Mouse (Mus musculus) erythroid progenitor cell, adult 5-6 weeks (primary cell): ENCODE data around the gene Bclaf1. TPM values are rescaled to one million over a fixed set of nuclear protein-coding genes. Genes with fewer than 3 reads are reported as not detected.

Experiments used
- ATAC-seq: replicated peaks from 2 replicates; pipeline ENCODE4 v1.8.0; 2016; ENCODE audit warnings: moderate number of reproducible peaks, mild to moderate bottlenecking, moderate TSS enrichment, inconsistent platforms; ENCODE audit not compliant: poor library complexity, low FRiP score, severe bottlenecking
- total RNA-seq, 2 experiments: library from RNA; stranded (forward) in 1 of 2; stranded (reverse) in 1 of 2; fragments of 150-400 nt in 1 of 2; fragments of 186-747, 209-891 nt in 1 of 2; gene quantifications; 2 replicates each; pipeline versions ENCODE4 v1.2.3 to v1.2.4; 2015 to 2017; ENCODE audit warnings: low replicate concordance in 2 of 2

Gene Bclaf1
- total RNA-seq, 2 experiments from 2014 or later: 223 to 379 TPM

DNA sequence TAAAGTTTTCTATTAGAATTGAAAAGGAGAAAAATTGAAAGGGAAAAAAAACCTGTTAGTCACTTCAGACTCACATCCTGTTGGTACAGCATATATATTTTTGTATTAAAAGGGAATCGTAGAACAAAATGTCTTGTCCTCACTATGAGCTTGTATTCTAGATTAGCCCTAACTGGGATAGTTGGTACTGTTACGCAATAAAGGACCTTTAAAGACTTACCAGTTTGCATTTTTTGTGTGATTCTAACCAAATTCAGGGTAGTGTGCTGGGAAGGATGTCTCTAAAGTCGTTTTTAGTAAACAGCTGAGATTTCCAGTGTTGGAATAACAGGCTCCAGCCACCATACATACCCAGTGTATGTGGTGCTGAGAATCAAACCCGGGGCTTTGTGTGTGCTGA is 1.7 kb downstream of the Bclaf1 start:
- ATAC-seq: no peak

DNA sequence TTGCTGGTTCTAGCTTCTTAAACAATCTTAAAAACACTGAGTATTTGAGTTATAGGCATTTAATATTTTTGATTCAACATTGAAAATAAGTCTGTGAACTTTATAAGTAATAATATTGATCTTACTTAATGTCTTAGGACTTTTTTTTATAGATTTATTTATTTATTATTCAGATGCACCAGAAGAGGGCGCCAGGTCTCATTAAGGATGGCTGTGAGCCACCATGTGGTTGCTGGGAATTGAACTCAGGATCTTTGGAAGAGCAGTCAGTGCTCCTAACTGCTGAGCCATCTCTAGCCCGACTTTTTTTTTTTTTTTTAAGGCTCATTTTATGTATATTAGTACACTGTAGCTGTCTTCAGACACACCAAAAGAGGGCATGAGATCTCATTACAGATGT is 2.5 kb downstream of the Bclaf1 start:
- no peak for ATAC-seq

DNA sequence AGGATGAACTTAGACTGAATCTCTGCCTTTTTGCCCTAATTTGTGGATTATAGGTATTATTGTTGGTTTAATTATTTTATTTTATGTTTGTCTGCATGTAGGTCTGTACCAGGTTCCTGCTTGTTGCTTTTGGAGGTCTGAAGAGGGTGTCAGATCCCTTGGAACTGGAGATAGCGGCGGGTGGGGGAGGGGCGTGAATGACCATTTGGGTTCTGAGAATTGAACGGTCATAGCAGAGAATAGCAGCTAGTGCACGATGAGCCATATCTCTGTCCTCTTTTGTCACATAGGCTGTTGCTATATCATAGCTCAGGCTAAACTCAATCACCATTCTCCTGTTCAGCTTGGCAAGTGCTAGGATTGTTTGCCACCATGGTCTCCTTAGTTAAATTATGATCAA is 5.2 kb downstream of the Bclaf1 start:
- no peak for ATAC-seq

DNA sequence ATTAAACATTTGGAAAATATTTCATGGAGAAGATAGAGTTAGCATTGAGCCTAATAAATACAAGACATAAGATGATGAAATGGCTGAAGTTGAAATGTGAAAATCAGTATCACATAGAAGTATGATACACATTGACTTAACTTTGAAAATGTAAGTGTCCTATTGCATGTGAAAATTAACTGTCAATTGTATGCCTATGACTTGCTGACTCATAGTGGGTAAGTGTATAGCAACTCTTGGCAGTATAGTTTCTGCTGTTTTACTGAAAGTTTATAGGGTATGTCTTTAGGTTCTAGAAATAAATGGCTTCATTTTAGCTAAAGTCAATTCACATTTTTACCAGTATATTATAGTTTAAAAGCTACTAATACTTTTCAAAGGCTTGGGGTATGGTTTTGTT is 14.0 kb downstream of the Bclaf1 start:
- no peak for ATAC-seq

DNA sequence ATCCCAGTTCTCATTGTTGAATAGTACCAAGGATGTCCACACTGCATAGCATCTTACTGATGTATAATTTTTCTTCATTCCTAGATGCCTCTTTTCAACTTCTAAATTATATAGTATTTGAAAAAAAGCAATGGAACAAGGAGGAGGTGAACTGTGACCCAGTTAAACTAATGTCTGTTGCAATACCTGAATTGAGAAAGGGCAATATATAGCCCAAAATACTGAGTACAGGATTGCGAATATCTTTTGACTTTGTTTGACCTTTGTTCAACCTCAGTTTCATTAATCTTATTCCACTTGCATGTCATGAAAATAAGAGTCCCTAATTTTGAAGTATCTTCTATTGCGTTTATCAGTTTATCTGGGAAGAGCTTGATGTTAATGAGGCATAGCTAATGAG is 19.0 kb downstream of the Bclaf1 start:
- ATAC-seq: no peak

DNA sequence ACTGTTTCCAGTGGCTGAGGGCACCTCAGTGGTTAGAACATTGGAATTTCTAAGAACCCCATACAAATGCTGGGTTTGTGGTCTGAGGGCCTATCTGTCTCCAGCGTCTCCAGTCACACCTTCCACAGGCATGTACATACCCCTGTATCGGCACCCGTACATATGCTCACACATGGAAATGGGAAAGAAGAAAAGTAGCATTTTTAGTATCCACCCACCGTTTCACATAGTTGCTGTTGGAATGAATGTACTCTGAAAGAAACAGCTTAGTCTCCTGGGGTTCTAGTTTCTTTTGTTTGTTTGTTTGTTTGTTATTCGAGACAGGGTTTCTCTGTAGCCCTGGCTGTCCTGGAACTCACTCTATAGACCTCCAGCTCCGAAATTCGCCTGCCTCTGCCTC is 25.6 kb downstream of the Bclaf1 start:
- no peak for ATAC-seq

DNA sequence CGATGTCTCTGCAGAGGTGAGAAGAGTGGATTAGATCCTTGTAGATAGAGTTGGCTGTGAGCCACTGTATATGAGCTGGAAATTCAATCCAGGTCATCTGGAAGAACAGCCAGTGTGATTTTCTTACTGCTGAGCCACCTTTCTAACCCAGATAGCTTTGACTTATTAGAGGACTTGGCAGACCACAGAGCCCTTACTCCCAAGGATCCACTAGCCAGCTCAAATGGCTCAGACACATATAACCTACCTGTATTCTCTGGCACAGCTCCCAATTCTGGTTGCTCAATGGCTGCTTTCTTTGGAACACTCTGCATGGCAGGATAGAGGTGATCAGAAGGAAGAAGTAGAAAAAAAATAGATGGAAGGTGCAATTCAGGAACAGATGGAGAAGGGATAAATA is 33.5 kb downstream of the Bclaf1 start:
- ATAC-seq: no peak

DNA sequence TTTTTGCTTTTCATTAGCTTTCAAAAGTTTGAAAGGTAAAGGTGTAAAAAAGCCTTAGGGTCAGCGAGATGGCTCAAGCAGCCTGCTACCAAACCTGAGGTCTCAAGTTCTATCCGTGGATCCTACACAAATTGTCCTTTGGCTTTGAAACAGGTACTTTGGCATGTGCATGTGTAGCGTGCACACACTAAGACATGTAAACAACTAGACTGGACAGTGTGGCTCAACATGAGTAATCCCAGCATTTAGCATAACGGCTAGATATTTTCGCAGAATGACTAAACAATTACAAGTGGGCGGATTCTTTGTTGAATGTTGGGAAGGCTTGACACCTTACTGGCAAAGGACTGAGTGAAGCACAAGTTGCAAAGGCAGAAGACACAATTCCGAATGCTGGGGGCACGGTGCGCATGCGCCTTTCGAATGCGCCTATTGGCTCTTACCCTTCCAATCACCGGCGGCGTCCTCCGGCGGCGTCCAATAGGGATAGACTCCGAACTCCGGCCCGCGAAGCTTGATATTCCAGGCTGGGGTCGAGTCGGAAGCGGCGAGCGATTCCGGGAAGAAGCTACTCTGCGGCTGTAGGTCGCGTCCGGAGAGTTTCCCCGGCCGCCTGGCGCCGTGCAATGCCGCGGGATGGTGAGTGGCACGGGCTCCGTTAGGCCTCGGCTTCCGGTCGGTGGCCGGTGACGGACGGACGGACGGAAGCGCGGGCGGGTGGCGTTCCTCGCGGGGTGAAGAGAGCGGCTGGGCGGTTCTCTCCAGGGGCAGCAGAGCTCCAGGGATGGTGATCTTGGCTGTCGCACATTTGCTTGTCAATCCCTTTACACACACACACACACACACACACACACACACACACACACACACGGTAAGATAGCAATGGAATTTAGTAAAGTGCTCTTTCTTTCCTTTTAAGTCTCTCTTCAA is 35.3 kb downstream of the Bclaf1 start, which contains the start of gene Mtfr2:
TSS of gene Mtfr2 (plus strand) at position 486 of the 930 bp plus-strand sequence.
- peak; percentile 96 for ATAC-seq

DNA sequence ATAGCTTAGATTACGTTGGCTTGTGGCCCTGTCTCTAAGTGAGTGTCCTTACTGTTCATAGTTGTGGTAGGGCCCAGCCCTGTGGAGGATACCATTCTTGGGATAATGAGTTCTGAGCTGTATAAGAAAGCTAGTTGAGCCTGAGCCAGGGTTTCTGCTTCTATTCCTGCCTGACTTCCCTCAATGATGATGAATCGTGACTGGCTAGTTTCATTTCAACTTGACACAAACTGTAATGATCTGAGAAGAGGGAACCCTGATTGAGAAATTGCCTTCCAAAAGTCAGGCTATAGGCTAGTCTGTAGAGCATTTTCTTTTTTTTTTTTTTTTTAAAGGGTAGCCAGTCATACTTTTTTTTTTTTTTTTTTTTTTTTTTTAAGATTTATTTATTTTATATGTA is 36.6 kb downstream of the Bclaf1 start:
- no peak for ATAC-seq

DNA sequence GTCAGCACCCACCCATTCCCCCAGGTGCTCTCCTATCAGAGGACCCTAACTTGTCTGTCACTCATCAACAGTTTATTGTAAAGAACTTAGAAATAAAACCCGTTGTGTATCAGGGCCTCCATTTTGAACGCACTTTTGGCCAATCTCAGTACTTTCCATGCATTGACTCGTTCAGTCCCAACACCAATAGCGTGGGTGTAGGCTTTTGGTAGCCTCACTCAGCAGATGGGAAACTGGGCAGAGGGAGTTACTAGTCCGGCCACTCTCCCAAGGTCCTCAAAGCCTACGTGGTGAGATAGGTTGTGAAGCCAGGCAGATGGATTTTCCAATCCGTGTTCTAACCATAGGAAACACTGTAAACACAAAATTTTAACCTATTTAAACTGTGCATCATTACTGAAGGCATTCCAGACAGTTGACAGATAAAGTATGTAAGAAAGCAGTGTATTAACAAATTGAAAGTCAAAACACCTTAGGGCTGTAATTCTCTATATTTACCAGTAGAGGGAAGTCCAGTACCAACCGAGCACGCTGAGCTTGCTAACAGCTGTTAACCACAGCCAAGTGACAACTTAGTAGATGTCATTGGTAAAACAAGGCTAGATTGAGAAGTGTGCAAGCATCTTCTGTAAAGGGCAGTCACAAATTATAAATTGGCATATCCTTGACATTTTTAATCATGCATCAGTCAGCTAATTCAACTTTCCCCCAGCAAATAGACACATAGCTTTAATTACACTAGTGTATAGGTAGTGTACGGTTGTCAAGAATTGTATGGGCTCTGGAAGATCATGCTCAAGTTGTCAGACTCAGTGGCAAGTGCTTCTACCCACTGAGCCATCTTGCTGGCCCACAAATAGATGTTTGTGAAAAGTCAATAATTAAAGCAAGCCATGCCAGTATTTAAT is 49.5 kb downstream of the Bclaf1 start:
- peak; percentile 78 for ATAC-seq

DNA sequence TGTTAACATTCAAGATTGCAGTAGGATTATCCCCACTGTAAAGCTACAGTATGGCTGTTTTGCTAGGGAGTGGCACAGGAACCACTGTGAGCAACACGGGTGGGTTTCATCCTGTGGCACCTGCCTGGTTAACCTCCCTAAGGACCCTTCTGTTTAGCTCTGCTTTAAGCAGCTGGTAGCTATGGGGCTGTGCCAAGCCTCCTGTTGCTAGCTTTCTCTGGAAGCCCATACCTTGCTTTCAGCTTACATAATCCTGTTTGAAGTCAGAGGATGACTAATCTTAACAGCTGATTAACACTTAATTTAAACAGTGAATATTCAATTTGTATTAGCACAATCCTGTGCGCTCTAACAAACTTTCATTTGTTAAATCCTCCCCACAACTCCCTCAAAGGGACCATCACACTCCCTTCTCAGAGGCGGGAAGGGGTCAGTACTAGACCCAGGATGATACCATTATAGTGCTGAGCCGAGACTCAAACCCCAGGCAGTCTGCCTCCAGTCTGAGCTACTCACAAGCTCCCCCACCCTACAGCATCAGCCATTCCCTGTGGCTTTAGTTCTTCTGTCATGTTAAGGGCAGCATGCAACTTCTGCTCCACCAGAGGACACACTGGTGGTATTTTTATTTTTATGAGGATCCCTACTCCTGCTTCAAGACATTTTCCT is 50.3 kb downstream of the Bclaf1 start:
- no peak for ATAC-seq

DNA sequence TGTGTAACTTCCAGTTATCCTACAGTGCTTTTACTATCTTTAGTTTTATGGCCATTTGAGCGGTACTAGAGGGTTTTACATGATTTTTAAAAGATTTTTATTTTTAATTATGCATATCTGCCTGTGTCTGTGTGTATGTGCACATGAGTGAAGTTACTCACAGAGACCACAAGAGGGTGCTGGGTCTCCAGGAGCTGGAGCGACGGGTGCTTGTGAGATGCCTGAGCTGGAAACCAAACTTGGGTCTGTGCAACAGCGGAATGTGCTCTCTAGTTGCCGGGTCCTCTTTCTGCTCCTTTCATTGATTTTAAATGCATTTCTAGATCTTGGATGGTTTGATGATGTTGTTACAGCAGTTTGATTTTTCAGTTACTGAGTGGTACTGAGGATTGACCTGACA is 59.8 kb downstream of the Bclaf1 start:
- no peak for ATAC-seq

DNA sequence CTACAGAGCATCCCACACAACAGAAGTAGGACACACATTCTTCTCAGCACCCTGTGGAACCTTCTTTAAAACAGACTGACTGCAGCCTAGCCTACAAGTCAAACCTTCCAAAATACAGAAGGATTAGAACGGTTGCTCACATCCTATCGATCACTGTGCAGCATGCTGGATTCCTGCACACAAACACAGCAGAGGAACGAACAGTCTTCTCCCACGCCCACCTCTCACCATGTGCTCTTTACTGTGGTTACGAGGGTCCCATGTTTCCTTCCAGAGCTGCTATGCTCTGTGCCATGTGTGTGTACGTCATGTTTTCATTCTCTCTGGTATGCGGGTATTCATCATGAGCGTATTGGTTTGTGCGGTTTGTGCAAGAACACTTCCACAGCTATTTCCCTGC is 65.4 kb downstream of the Bclaf1 start:
- no peak for ATAC-seq

DNA sequence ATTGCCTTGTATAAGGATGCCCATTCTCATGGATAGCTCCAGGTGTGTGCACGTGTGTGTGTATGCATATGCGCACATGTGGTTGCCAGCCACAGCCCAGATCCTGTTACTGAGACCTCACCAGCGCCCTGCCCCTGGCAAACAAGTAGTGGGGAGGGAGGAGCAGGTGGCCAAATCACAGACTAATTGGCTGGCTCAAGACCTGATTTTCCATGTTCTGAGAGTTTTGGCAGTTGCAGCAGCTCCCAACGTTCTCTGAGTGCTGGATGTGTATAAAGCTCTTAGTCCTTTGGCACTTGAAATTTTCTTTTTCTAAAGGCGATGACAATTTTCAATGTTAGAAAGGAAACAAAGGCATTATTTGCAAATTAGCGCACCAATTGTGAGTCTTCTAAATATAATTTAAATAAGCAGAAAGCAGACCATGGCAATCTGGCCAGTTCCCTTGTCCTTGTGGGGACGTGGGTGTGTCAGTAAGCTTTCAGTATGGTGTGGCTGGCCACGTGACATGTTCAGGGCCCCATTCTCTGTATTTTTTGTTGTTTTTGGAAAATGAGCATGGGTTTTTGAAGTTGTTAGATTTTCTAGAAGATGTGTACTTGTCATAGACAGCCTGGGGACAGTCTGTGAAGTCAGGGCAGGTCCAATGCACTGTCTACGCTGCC is 66.9 kb downstream of the Bclaf1 start:
- ATAC-seq: no peak

DNA sequence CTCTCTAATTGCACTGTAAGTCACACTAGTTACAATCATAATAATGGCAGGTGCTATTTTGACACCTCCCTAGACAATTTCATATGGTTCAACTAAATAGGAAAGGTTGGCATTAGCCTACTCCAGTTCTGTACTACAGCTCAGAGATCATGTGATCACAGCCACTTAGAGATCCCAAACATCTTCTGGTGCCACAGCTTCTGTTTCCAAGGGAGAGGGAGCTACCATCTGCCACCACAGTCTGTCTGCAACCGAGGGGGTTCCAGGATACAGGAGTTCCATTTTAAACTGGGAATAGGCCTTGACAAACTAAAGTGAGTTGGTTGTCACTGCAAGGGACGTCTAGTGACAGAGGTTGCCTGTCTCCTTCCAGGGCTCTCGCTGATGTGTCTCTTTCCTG is 68.5 kb downstream of the Bclaf1 start:
- ATAC-seq: no peak

DNA sequence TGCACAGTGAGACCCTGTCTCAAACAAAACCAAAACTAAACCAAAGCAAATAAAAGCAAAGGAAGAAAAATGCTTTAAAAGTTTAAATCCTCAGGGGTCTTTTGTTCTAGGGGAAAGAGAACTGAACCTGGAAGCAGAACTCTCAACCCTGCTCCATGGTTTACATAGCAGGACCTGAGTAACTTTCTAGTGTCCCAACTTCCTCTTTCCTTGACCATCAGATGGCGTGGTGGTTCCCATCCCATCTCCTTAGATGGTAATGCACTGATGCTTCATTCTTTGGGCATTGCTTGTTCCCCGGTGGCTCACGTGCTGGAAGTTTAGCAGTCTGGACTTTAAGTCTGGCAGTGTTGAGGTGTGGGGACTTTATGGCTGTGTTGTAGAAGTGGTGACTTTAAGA is 69.1 kb downstream of the Bclaf1 start:
- no peak for ATAC-seq

DNA sequence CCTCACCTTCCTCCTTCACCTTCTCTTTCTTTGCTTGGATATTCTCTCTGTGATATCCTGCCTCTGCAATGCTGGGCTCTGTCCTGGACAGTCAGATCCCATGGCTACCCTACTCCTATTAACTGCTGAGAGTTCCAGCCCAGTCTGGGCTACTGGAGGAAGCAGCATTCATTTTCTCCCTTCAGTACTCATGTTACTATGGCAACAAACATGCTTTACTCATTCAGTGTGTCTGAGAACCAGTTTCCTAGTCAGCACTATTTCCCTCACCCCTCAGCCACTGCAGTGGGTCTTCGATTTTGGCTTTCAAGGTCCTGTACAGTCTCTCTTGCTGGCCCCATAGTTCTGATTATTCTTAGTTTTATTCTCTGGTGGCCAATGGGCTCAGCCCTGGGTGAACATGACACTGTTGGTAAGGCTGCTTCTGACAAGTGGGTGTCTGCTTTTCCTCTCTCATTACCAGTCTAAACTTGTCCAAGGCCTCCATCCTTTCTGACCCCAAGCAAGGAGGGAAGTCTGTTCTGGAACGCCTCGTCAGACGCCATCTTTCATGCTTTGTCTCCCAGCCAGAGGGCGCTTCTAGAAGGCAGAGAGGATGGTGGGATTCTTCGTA is 70.6 kb downstream of the Bclaf1 start:
- no peak for ATAC-seq

DNA sequence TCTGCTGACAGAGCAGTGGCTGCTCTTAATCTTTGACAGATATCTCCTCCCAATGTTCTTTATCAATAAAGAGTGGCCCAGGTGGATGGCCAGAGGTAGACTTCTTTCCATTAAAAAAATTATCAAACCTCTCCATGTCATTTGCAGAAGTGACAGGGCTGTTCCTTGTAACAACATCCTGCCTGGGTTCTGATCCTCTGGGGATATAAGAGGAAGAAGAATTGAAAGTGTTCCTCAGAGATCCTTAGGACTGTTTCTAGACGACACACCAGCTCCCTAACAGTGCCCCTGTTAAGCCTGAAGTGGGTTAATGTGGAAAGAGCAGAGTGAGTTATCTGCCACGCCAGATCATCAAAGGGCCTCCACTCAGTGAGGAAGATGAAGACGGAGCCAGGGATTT is 78.3 kb downstream of the Bclaf1 start:
- ATAC-seq: no peak
